Mouse (Mus musculus): Measurements from ENCODE around the gene Slc25a12.

Gene Slc25a12

DNA sequence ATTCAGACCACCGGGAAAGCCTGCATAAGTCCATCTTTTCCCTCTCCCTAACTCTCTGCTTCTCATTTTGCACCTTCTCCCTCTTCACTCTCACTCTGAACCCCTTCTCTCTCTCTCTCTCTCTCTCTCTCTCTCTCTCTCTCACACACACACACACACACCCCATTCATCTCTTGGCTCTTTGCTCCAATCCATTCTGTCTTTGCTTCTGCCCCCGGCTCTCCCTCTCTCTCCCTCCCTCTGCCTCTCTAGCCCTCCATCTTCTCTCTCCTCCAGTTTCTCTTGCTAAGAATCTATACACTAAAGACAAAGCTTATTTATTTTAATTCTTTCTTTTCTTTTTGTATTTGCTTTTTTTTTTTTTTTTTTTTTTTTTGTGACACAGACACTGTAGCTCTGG lies 57.8 kb downstream of the Slc25a12 start:
- DNase-seq (ENCODE audit: low read depth, low spot score), result no peak

GRCm38 (mm10) chr2:71306357-71306756 lies 61.2 kb downstream of the Slc25a12 start:
- DNase-seq (ENCODE audit: low read depth, low spot score), result no peak

DNA sequence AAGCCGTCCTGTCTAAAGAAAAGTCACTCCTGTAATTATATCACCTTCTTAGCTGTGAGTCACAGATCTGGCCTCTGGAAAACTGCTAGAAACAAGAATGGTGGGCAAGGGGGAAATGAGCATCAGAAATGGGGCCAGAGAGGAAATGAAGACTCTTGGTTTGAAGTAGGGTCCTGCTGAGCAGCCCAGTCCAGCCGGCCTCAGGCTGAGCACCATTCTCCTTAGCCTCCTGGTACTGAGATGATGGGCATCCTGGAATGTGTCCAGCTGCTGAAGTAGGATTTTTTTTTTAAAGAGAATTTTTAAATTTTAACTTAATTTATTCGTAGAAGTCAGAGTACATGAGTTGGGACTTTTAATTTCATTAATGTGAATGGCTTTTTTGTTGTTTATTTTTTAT lies 62.7 kb downstream of the Slc25a12 start:
- no peak for DNase-seq (ENCODE audit: low read depth, low spot score)

GRCm38 (mm10) chr2:71303221-71303620 lies 64.3 kb downstream of the Slc25a12 start:
- DNase-seq (ENCODE audit: low read depth, low spot score), result no peak

DNA sequence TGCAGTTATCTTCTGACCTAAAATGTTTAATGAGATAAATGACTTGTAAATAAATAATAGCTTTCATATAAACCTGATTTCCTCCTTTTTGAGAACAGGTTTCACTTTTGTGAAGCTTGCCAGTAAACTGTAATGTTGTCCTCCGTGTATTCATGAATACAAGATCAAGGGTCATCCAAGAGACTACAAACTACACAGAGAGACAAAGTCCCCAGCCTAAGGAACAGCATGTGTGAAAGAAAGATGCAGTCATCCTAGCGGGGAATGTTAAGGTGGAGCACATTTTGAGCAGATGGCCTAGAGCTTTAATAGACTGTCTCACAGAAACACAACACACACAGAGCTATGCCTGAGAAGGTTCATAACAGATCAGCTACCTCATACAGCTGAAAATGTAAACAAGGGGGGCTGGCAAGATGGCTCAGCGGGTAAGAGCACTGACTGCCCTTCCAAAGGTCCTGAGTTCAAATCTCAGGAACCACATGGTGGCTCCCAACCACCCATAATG lies 65.3 kb downstream of the Slc25a12 start:
- no peak for DNase-seq (ENCODE audit: low read depth, low spot score)

- DNase-seq (ENCODE audit: low read depth, low spot score), result no peak
Observed at GRCm38 (mm10) chr2:71298729-71299128, 68.8 kb downstream of the Slc25a12 start.

DNA sequence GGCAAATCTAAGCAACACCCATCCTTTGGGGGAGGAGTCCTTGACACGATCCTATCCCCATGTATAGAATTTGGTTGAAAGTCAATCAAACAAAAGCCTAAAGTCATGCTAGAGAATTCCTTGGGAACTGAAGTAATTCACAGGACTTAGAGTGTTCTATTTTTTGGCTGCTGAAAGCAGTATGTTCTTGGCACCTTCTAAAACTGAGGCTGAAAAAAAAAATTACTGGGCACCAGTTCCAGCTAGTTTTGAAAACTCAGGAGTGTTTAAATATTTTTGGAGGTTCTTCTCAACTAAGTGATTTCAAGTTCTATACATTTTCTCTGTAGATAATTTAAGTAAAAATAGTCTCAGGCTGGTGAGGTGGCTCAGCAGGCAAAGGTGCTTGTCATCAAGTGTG lies 70.0 kb downstream of the Slc25a12 start:
- DNase-seq (ENCODE audit: low read depth, low spot score), result no peak

GRCm38 (mm10) chr2:71295844-71296243 lies 71.7 kb downstream of the Slc25a12 start:
- no peak for DNase-seq (ENCODE audit: low read depth, low spot score)

- no peak for DNase-seq (ENCODE audit: low read depth, low spot score)
Observed at GRCm38 (mm10) chr2:71294489-71294888, 73.1 kb downstream of the Slc25a12 start.

GRCm38 (mm10) chr2:71293983-71294382 lies 73.6 kb downstream of the Slc25a12 start:
- no peak for DNase-seq (ENCODE audit: low read depth, low spot score)

DNA sequence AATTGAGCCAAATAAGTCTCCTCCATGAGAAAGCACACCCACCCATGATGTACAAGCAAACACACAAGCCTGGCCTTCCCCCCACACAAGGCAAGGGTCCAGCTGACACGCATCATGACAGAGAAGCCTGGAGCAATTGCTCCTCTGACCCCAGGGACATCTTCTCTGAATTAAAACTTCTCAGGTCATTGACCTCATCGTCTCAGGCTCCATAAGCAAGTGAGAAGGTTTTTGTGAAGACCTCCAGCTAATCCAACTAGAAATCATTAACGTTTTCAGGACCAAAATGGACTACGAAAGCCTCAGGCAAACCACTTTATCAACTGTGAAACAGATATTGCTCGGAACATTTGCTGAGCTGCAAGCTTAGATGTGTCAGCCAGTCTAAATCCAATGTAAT lies 76.0 kb downstream of the Slc25a12 start:
- DNase-seq (ENCODE audit: low read depth, low spot score), result no peak

GRCm38 (mm10) chr2:71290107-71290775 lies 77.3 kb downstream of the Slc25a12 start:
- DNase-seq (ENCODE audit: low read depth, low spot score), result no peak

DNA sequence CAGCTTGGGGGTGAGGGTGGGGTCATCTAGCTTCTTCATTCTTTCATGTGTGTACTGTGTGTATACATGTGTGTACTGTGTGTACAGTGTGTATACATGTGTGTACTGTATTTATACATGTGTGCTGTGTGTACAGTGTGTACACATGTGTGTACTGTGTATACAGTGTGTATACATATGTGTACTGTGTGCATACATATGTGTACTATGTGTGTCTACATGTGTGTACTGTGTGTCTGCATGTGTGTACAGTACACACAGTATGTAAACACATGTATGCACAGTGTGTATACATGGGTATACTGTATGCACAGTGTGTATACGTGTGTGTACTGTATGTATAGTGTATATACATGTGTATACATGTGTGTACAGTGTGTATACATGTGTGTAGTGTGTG lies 85.6 kb downstream of the Slc25a12 start:
- no peak for DNase-seq (ENCODE audit: low read depth, low spot score)

DNA sequence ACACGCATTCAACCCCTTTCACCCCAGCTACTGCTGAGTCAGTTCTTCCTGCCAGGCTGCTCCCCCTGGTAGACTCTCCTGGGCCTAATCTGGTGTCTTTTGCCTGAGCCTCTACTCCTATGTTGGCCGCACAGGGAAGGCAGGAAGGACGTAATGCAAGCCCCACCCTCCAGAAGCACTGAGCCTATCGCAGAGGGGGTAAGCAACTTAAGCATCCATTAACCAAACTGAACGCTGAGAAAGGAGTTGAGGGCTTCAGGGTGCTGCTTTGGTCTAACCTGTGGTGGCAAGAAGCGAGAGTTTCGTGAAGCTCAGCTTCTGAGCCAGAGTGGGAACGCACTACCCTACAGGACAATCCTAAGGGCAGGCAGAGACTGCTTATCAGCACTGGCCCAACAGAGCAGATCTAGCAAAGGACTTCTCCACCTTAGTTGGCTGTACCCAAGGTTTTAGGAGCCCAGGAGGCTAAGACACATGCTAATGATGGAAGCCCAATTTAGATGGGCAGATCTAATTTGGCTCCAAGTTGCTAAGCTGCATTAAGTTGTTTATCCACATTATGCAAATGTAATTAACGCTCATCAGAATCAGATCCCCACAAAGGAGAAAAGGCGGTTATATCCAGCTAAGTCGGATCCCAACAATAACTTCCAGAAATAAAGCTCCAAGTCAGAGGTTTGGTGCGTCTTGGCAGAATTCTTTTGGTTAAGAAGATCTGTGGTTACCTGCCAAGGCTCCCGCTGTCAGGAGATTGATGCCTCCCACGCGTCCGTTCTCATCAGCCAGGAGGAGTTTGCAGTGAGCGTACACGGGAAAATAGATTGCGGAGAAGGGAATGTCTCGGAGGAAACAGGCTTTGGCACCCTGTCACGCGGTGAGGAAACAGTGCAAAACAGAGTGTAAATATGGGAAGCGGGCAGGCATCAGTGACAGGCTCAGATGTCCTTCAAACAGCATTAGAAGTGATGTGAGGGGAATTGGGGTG lies 88.5 kb downstream of the Slc25a12 start:
- DNase-seq (ENCODE audit: low read depth, low spot score), result no peak

DNA sequence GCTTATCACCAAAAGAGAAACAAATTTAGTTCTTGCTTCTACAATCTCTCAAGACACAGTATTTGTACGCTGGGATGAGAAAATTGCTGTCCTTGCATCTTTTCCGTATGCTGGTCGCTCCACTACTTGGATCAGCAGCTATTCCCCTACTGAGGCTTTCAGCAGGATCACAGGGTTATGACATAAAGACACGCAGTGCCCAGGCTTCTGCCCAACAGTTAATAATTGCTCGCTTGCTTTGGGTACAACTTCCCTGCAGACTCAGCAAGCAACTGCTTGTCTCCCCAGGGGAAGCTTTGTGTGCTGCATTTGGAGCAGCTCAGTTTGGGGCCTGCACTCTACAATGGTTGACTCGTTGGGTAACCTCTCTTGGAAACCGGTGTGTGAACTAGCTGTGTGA lies 91.8 kb downstream of the Slc25a12 start:
- DNase-seq (ENCODE audit: low read depth, low spot score), result no peak

GRCm38 (mm10) chr2:71273955-71274679 lies 93.4 kb downstream of the Slc25a12 start:
- peak; percentile 77 for DNase-seq (ENCODE audit: low read depth, low spot score)

DNA sequence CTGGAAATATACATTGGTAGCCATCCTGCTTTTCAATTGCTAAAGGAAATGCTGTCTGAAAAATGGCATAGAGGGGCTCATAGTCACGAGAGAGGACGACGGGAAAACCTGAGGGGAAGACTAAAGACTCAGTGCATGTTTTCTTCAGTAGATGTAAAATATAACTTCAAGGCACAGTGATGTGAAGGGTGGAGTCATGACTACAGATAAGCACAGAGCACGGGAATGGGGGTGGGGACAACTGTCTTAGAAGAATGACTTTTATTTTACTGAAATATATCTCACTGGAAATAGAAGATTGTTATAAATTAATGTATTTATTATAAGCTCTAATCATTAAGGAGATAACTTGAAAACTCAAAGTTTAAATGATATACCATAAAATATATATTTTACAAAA lies 97.5 kb downstream of the Slc25a12 start:
- no peak for DNase-seq (ENCODE audit: low read depth, low spot score)

DNA sequence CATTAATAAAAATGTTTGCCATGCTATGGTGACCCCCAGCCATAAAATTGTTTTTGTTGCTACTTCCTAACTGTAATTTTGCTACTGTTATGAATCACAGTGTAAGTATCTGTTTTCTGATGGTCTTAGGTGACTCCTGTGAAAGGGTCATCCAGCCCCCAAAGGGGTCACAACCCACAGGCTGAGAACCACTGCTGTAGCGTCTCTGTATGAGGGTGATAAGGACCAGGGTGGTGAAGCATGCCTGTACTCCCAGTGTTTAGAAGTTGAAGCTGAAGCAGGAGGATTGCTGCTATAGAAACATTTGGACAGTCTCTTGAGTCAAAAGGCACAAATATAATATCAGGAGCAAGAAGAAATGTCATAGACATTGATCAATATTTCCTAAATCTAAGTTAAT lies 98.2 kb downstream of the Slc25a12 start:
- no peak for DNase-seq (ENCODE audit: low read depth, low spot score)

DNA sequence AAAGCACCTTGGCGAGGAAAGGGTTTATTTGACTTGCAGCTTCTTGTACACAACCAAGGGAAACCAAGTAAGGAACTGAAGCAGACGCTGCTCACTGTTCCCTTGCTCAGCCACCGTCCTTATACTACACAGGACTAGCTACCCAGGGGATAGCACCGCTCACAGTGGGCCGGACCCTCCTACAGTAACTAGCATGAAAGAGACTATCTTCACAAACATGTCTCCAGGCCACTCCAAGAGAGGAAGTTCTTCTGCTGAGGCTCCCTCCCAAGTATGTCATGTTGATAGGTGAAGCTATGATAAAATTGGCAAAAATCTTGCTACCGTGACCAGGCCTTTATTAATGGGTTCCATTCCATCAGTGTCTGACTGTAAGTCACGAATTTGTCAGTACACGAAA lies 98.9 kb downstream of the Slc25a12 start:
- DNase-seq (ENCODE audit: low read depth, low spot score), result no peak

GRCm38 (mm10) chr2:71264585-71264984 lies 103.0 kb downstream of the Slc25a12 start:
- no peak for DNase-seq (ENCODE audit: low read depth, low spot score)

- no peak for DNase-seq (ENCODE audit: low read depth, low spot score)
Observed at GRCm38 (mm10) chr2:71256581-71256980, 111.0 kb downstream of the Slc25a12 start.

DNA sequence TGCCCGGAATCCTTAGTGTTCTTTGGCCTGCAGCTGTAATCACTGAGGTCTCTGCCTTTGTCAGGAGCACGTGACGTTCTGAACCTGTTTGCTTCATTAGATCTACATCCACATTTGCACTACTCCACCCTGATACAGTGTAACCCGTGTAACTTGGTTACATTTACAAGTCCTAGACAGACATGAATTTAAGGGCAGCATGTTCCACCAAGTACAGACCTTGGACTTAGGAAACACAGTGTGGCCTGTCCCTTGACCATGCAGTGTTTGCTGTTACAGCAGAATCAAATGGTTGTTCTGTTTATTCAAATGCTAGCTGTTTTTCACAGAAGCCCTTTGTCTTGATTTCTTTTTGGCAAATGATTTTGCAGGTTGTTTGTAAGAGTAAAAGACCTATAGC lies 112.7 kb downstream of the Slc25a12 start:
- DNase-seq (ENCODE audit: low read depth, low spot score), result no peak
